Mouse (Mus musculus) large intestine, adult 2 months (tissue): ENCODE results near the gene Arxes2. TPM values are rescaled to one million over a fixed set of nuclear protein-coding genes. Genes with fewer than 3 reads are reported as not detected.
A peak's percentile ranks its signal among the peaks of the same experiment; 100 is the strongest.
"Not testable (repeated sequence)": the region's sequence is repeated elsewhere in the genome, so short reads cannot be mapped to it uniquely, and the experiment has no call there.

ENCODE experiments used
- DNase-seq: peaks from one replicate; pipeline ENCODE4 v3.0.0-alpha.2; 2012; ENCODE audit warnings: low read depth, low spot score
- WGBS: fragments of 180-500 bp; shearing (Covaris S2); methylation state at CpG from one replicate; pipeline ENCODE4 v1.1.7; 2018; 5-methylcytosine and 5-hydroxymethylcytosine counted together
- polyA plus RNA-seq: library from polyadenylated mRNA; depleted of rRNA; stranded (reverse); fragments of >200 nt; gene quantifications from 2 replicates; pipeline ENCODE4 v1.2.3, GENCODE M21; 2012; rRNA removed

The Arxes2 gene
- polyA plus RNA-seq, result 0.89 and 0.90 TPM in 2 replicates

DNA sequence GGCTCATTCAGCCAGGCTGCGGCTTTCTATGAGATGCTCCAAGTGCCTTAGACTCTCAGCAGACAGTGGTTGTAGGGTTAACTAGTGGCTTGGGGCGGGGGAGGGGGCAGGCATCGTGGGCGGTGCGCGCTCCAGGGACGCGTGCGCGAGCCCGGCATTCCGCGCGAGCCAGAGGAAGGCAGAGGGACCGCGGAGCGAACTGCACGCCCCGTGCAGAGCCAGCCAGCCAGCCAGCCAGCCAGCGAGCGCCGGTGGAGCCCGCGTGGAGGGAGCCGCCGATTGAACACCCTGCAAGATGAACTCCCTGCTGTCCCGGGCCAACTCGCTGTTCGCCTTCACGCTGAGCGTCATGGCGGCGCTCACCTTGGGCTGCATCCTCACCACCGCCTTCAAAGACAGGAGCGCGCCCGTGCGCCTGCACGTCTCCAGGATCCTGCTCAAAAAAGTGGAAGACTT is at the start of gene Arxes2:
Gene Arxes2, plus strand, starts transcription at position 161 of the 456 bp plus-strand sequence.
- not testable (repeated sequence) for DNase-seq
- 28% methylated on average over 17 of the region's 39 CpGs for WGBS

DNA sequence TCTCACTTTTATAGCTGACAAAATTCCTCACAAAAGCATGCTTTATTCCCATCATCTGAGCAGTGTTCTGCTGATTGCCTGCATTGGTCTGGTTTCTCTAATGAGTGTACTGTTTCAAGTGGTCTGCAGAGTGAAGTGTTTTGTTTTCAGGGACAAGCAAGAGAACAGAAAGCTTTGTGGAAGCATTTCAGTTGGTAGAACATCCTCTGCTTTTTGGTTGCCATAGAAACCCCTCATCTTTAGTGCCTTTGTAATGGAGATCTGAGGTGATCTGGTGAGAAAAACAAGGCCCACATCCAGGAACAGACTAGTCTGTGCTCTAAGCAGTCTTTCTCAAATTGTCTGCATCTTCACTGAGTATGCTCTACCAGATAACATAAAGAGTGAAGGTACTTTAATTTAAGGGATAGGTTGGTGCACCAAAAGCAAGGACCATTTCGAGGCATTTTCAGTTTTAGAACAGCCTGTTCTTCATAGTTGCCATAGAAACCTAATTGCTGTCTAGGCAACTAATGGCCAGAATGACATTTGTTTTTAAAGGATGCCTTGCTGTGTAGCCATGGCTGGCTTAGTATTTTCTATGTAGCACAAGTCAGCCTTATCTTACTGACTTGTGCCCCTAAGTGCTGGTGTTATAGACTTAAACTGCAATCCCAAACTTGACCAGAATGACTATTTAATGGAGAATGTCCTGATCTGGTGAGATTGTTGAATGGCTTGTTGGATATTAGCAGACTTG is 44.8 kb upstream of the Arxes2 start:
- 82% methylated on average over 1 of the region's 1 CpGs for WGBS
- no peak for DNase-seq

- 74% methylated on average over 1 of the region's 1 CpGs for WGBS
- DNase-seq, result no peak
Measured at GRCm38 (mm10) chrX:135956988-135957690, 36.5 kb upstream of the Arxes2 start.

DNA sequence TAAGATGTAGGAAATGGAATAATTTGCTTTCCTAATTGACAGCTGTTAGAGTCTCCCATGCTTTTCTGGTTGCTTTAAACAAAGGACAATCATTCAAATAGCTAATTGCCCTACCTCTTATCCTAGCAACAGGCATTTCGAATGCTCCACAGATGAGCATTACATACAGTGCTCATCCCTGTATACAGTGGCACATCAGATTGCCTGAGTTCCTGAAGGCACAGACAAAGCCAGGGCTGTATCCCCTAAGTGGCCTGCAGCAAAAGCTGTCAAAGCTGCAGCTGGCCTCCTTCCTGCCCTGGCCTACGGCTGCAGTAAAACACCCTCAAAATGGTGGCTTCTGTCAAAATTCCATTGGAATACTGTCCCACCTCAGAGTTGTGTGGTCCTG is 35.9 kb upstream of the Arxes2 start:
- no peak for DNase-seq
- WGBS, result 88% methylated on average over 2 of the region's 2 CpGs

DNA sequence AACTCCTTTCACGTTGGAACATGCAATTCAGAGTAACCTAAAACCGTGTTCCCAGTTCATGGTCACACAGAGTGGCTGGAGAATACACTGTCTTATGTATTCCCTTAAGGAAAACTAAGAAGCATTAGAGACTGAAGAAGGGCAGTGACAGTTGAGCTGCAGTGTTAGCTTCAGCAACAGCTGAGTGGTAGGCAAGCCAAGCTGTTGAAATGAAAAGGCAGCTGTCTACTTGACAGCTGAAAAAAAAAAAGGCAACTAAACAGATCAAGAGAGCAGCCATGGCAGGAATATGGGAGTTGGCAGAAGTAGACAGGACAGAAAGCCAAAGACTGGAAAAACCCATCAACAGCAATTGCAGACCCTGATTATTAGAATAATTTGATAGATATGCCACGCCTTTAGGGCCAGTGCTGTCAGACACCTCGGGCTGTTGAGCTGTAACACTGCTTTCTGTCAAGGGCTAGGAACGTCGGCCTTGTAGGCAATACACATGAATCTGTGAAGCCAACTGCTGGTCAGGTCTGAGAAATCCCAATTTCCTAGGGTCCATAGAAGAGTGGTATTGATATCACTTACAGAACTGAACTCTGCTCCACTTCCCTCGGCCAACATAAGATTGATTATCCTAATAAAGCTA is 34.9 kb upstream of the Arxes2 start:
- no peak for DNase-seq
- 77% methylated on average over 7 of the region's 7 CpGs for WGBS

- DNase-seq, result no peak
- WGBS, result 75% methylated on average over 4 of the region's 4 CpGs
Measured at GRCm38 (mm10) chrX:135959536-135959935, 34.1 kb upstream of the Arxes2 start.

DNA sequence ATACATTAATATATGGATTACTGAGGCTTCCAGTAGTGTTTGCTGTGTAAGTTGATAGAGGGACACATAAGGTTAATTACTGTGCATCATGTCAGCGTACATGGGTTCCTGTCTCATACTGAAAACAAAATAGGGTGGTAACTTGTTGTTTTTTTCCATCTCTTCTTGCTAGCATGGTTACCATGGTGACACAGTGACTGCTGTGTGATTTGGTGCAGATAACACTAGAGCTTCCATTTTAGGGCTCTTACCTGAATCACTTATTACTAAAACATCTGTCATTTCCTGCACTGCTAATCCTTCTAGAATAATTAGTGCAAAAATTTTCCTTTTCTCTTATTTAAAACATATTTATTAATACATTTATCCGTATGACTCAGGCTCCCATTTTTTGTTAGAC is 31.3 kb upstream of the Arxes2 start:
- no peak for DNase-seq
- 73% methylated on average over 2 of the region's 2 CpGs for WGBS

- DNase-seq, result no peak
- WGBS, result 58% methylated on average over 6 of the region's 6 CpGs
Measured at GRCm38 (mm10) chrX:135963130-135963529, 30.5 kb upstream of the Arxes2 start.

GRCm38 (mm10) chrX:135963629-135964028 is 30.0 kb upstream of the Arxes2 start:
- no peak for DNase-seq
- 13% methylated on average over 3 of the region's 3 CpGs for WGBS

DNA sequence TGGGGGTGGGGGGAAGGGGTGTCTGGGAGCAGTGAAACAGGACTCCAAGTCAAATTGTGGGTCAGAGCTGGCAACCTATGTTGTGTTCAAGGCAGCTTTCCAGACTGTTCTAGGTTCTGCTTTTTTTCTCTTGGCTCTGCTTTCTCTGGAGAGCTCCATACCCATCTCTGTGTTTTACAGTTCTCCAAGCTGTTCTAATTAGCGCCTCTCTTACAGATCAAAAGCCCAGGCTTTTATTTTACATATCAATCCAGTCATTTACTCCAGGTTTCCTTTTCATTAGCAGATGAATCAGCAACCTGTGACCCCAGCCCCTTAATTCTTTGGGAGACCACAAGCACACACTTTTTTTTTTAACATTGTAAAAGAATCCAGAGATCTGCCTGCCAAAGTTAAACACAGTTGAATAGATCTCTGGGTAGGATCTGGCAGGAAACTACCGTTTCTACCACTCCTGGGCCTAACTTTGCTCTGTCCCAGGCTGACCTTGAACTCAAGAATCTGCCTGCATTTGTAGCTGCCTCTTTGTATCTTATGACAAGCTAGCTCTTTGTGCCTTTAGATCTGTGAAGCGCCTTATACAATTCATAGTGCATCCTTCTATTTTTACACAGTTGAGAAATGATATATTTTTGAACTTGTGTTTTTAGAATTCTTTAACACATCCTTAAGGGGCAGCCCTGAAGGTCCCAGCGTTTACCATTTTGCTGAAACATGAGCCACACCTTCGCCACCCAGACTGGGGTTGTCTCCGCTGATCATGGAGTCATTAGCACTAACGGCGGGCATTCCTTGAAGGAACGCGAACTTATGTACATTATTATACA is 19.8 kb upstream of the Arxes2 start:
- no peak for DNase-seq
- 68% methylated on average over 10 of the region's 10 CpGs for WGBS

- no peak for DNase-seq
- whole genome bisulfite sequencing, result 58% methylated on average over 20 of the region's 20 CpGs
Measured at GRCm38 (mm10) chrX:135974424-135975225, 19.0 kb upstream of the Arxes2 start.

DNA sequence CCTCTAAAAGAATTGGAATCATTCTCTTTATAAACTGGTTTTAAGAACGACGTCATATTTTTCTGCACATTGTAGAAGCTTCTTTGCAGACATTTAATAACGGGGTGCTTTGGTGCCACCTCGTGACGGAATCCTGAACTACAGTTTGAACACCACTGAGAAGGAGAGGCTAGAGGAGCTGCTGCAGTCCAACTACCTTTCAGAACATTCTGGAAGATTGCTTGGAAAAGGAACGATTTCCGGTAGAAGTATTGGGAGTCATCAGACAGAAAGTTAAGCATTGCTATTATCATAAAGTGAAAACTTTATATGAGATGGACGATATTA is 18.4 kb upstream of the Arxes2 start:
- WGBS, result 24% methylated on average over 8 of the region's 8 CpGs
- peak; percentile 8 for DNase-seq

GRCm38 (mm10) chrX:135984539-135985260 is 8.9 kb upstream of the Arxes2 start:
- WGBS, result 78% methylated on average over 6 of the region's 6 CpGs
- DNase-seq, result no peak

GRCm38 (mm10) chrX:135986267-135986666 is 7.4 kb upstream of the Arxes2 start:
- WGBS, result 42% methylated on average over 3 of the region's 3 CpGs
- DNase-seq, result no peak

DNA sequence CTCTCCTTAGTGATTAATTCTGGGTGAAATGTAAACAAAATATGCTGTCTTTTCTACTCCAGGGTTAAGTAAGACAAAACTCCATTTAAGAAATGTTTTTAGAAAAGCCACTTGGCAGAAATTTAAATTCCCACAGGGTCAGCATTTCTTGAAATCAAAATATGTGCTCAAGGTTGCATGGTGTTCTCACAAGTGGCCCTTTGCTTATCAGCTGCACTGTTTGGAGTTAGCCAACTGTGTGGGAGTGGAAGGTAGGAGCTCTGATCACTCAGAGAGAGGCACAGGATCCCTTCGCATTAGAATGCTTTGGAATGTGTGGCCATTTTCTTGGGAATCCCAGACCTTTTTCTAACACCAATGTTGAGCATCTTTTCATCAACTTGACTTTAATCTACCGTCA is 3.0 kb upstream of the Arxes2 start:
- no peak for DNase-seq
- WGBS, result 79% methylated on average over 2 of the region's 2 CpGs

- not testable (repeated sequence) for DNase-seq
- WGBS, result 74% methylated on average over 2 of the region's 3 CpGs
Measured at GRCm38 (mm10) chrX:135993192-135993594, 431 bp upstream of the Arxes2 start.

DNA sequence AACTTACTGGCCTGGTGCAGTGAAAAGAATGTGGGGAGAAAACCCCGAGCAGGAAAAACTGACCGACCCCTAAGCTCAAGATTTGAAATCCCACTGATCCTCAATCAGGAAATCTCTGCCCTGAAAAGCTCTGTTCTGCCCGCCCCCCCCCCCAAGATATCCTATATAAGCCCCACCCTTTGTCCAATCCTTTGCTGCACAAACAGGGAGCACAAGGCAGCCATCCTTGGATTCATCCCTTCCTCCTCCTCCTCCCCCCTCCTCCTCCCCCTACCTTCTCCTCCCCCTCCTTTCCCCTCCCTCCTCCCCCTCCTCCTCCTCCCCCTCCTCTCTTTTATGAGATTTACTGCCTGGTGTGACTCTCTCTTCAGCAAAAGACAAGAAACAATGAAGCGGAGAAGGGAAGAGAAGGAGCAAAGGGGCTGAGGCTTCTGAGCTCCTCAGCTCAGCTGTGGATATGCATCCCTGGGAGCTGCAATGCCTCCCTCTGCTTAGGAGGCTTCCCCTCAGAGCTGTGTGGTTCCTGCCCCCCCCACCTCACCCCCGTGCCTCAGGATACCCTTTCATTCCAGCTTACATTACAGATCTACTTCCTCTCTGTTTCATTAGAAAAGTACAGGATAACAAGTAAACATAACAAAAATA is 13.7 kb downstream of the Arxes2 start:
- WGBS, result 44% methylated on average over 5 of the region's 5 CpGs
- DNase-seq, result no peak

- WGBS, result 13% methylated on average over 2 of the region's 2 CpGs
- DNase-seq, result no peak
Measured at GRCm38 (mm10) chrX:136014392-136014791, 20.8 kb downstream of the Arxes2 start.
